Mouse (Mus musculus) kidney, postnatal 25 days (tissue): ENCODE data around the gene Spon1.

Experiments
- DNase-seq, 2 experiments: peaks; one replicate each; pipeline ENCODE4 v3.0.0; 2021; ENCODE audit warnings: mixed read lengths in 2 of 2

Spon1 gene

DNA sequence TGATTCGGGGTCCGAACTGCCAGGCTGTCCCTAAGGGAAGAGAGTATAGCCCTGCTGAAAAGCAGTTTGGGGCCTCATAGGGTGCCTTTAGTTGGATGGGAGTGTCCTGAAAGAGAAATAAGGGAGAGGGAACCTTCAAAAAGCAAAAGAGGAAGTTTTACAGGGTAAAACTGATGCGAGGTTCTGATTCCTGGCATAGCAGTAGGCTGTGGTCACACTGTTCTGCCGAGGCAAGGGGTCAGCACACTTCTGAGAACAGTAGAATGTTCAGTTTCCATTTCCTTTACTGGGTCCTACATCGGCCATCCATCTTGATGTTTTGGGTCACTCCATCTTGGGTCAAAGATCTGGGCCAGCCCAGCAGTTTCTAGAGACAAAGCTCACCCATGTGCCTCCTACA is 14.5 kb downstream of the Spon1 start:
- no peak for DNase-seq

DNA sequence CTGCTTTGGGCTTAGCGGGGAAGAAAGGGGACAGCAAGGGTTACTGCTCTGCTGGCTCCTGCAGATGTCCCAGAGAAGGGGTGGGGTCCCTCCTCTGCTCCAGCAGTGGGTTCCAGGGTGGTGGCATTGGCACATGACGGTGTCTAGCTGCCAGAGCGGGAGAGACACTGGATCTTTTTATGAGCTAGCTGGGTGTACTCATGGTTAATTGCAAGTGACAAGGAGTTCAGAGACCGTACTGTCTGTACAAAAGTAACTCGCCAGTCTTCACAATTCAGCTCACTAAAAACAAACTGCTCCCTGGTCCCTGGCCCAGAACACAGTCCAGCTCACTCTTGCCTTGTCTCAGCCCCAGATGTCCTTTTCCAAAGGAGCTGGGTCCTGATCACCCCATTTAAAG is 26.2 kb downstream of the Spon1 start:
- DNase-seq, result no peak

- no peak for DNase-seq
Observed at GRCm38 (mm10) chr7:113792871-113793270, 27.1 kb downstream of the Spon1 start.

- no peak for DNase-seq
Observed at GRCm38 (mm10) chr7:113795209-113795608, 29.4 kb downstream of the Spon1 start.

DNA sequence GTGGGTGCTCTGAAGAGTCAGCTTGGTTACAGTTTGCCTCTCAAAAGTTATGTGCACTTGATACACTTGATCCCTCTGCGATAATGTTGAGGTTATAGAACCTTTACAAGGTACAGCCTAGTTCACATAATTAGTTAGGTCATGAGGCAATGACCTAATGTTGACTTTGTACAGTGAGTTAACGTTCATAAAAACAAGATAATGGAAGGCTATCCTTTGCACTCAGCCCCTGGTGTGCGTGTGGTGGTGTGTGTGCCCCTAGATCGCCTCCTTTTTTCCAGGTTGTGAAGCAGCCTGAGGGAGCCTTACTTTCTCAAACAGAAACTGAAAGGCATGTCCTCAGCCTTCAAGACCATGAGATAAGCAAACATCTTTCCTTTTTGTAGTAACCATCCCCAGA is 31.3 kb downstream of the Spon1 start:
- no peak for DNase-seq

- DNase-seq, result no peak
Observed at GRCm38 (mm10) chr7:113798605-113799255, 32.9 kb downstream of the Spon1 start.

- DNase-seq, result no peak
Observed at GRCm38 (mm10) chr7:113809781-113810180, 44.0 kb downstream of the Spon1 start.

- DNase-seq, result no peak
Observed at GRCm38 (mm10) chr7:113811376-113812158, 45.8 kb downstream of the Spon1 start.

DNA sequence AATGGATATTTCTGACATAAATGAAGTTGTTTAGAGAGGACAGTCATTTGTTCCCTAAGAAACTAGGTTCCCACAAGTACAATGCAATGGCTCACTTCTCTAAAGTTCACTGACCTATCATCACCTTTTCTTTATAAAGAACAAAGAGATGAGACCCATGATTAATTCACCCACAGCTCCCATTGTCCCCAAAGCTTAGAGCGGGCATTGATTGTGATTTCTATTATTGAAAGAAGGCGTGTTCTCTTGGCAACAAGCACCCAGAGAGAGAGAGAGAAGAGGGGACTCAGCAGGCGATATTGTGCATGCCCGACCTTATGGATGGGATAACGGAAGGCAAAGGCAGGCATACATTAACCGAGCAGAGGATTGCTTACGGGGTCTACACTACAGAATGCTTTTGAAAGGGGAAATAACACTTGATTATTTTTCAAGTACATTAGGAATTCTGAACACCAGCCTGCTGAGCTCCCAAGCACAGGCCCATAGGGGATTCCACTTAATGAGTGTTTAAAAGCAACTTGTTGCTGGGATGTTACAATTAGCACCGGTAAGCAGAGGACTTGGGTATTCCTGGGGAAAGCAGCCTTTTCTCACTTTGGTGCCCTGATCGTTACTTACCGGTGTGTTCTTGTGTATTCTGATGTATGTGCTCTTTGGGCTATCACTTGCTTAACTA is 48.4 kb downstream of the Spon1 start:
- DNase-seq, result no peak

- no peak for DNase-seq
Observed at GRCm38 (mm10) chr7:113815726-113816125, 49.9 kb downstream of the Spon1 start.

- no peak for DNase-seq
Observed at GRCm38 (mm10) chr7:113816827-113817334, 51.1 kb downstream of the Spon1 start.

DNA sequence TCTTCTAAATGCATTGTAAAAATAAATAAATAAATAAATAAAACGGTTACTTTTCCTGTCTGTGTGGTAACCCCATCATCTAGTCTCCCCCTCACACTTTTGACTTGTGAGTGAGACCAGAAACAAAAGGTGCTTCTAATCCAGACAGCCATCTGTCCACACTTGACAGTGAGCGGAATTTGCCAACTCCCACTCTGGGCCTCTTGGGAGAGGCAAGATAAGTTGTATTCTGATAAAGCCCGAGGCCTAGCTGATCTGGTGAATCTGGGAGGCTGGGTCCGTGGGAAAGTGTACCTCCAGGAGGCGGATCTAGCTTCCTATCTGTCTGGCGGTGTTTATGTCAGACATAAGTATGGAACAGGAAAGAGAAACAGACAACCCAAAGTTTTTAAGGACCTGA is 52.3 kb downstream of the Spon1 start:
- DNase-seq, result no peak

GRCm38 (mm10) chr7:113820213-113820612 is 54.4 kb downstream of the Spon1 start:
- DNase-seq, result peak; percentile 17 to 46

DNA sequence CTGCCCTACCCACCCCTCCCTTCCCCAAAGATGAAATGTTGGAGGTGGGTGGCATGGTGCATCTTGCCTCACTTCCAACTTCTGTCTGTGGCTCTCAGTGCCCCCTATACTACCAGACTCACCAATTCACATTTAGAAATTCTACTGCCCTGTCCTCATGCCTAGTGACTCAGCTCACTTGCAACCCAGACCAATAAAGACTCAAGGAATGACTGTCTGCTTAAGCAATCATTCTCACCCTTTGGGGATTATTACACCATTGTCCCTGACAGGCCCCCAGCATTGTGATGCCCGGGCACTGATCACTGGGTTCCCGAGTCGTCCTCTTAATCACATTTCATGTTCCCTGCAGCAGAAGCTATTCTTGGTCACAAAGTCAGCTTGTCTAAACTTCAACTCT is 57.2 kb downstream of the Spon1 start:
- DNase-seq, result no peak

DNA sequence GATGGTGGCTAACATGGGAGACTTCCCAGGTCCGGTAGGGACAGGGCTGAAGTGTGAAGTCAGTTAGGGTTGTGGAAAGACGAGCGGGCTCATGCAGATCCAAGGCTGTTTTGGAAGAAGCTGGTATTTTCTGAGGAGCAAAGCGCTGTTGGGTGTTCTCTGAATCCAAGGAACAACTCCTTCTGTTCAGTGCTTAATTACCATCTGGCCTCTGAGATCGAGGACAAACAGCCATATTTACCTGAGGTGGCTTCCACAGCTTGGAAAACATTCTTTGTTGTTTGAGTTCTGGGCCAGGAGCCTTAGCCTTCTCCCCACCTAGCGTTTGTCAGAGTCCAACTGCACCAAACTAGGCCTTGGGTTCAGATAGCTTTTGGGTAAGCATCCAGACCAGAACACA is 58.9 kb downstream of the Spon1 start:
- no peak for DNase-seq

DNA sequence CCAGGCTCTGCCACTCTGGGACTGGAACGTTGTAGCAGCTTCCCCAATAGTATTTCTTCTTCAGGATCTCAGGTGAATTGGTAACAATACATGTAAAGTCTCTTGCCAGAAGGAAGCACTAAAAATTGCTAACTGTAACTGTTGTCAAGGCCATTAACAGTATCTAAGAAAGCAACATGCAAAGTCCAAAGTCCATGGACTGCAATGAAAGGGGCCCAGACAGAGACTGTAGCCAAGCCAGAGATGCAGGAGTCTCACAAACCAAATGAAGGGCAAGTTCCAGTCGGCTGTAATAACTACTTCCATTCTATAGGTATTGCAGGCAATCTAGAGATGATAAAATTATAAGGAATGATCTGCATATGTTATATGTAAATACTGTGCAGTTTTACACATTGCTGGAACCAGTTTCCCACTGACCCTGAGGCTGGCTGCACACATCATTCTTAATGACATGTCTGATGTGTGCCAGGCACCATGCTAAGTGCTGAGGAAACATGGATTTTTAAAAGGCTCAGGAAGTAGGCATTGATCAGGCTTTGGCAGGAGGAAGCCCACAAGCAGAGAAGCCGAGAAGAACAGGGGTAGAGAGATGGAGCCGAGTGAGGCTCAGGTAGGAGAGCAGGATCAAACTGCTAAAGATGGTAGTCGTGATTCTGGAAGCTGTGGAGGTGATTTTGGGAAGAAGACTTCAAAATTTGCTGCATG is 59.9 kb downstream of the Spon1 start:
- DNase-seq, result no peak

DNA sequence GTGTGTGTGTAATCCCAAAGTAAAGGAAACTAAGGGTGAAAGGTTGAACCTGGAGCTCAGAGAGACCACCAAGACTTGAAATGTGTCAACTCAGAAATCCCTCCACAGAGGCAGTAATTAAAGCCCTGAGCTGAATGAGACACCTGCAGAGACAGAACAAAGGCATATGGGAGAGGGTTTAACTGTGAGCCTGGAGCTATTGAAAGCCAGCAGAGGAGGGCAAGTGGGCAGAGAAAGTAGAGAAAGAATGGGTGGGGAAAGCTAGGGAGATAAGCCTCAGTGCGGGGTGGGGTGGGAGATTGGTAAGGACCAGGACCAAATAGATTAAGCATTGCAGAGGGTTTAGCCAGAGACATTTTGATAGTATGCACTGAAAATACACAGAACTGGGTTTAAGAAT is 60.7 kb downstream of the Spon1 start:
- DNase-seq, result no peak

DNA sequence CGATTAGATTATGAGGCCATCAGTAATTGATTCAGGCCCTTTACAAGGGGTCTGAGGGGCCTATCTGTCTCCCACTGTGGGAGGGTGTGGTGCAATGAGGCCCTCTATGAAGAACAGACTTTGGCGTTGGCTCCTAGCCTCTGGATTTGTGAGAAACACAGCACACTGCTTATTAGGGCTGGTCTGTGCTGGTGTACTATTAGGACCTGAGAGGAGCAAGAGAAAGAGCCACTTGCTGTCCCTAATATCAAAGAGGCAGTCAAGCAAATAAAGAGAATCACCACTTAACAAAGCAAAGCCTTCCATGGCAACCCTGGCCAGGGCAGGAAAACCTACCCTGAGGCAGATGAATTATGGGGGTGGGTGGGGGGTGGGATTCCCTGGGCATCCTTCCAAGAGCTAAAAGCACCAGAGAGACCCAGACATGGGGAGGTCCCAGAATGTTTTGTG is 62.3 kb downstream of the Spon1 start:
- DNase-seq, result no peak

DNA sequence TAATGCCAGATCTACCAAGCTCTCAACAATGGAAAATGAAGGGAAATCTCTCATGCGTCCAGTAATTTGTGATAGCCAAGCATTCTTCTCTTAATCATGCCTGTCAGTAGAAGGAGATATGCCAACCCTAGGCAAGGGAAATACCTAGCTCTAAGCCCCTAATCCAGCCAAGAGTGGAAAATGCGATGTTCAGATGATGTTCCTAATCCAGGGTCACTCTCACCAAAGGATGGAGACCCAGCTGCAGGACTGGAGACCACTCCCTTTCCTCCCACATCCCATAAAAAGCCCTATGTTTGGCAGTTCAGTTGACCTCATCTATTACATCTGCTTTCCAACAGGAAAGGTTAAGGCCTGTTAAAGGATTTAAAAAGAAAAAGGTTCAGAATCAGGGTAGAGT is 62.8 kb downstream of the Spon1 start:
- no peak for DNase-seq

DNA sequence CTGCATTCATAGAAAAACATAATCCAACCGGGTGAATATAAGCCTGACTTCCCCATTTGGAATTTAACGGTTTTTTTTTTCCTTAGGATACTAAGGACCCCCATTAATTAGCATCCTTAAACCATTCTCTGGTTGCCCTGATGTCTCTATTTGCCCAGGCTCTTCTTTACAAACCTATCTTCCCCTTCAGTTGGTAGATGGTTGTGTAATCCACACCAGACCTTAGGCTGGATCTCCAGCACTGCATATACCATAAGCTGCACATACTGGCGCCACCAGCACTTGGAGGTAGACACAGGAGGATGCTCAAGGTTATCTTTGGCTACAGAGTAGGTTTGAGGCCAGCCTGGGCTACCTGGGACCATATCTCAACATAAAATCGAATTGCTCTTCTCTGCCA is 71.4 kb downstream of the Spon1 start:
- no peak for DNase-seq

DNA sequence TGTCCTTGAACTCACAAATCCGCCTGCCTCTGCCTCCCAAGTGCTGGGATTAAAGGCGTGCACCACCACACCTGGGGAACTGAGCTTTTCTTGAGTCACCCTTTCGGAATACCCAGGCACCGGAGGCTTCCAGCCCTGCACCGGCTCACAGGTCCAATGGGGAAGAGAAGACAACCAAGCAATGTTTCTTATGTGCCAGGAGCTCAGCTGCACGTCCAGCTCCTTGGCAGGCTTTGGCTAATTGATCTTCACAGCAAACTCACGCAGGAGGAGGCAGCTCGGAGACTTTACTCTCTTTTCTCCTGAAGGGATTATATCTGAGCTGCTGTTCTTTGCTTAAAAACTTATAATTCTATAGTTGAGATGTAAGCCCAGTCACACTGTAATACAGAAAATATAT is 73.6 kb downstream of the Spon1 start:
- no peak for DNase-seq

- DNase-seq, result no peak
Observed at GRCm38 (mm10) chr7:113841521-113841920, 75.7 kb downstream of the Spon1 start.

- no peak for DNase-seq
Observed at GRCm38 (mm10) chr7:113843150-113843549, 77.4 kb downstream of the Spon1 start.
